Mouse (Mus musculus): Measurements from ENCODE around the gene Slc27a5. TPM values are rescaled to one million over a fixed set of nuclear protein-coding genes. Genes with fewer than 3 reads are reported as not detected.
A peak's percentile ranks its signal among the peaks of the same experiment; 100 is the strongest.

The Slc27a5 gene
- polyA plus RNA-seq (2012; rRNA removed), result 0.56 and 0.69 TPM in 2 replicates

GRCm38 (mm10) chr7:12998053-12998452 lies at the start of gene Slc27a5:
TSS of gene Slc27a5 (minus strand) at chr7:12998192.
- 67% methylated on average over 5 of the region's 5 CpGs for WGBS
- Histone ChIP-seq H3K27ac (ENCODE audit: insufficient read depth, low read depth, low read length) (no peak within 1 kb of the TSS), H3K4me3 (ENCODE audit: insufficient read depth, low read depth, low read length) (no peak within 1 kb of the TSS), H3K4me1 (ENCODE audit: control insufficient read depth, insufficient read depth, low read length) (no peaks in the 10 kb centered on the region), H3K27me3 (replicated peaks; ENCODE audit: control insufficient read depth, insufficient read depth, low read length) (no peaks in the 10 kb centered on the region), H3K36me3 (ENCODE audit: control insufficient read depth, insufficient read depth, low read length) (no peaks in the 10 kb centered on the region)
- no peak for DNase-seq
- TF ChIP-seq POLR2A (IDR thresholded peaks at IDR 0.05; ENCODE audit: low read depth, low read length), result no peak

- Histone ChIP-seq H3K27ac (ENCODE audit: insufficient read depth, low read depth, low read length) (no peak overlapping the region), H3K27me3 (replicated peaks; ENCODE audit: control insufficient read depth, insufficient read depth, low read length) (no peaks in the 10 kb centered on the region), H3K36me3 (ENCODE audit: control insufficient read depth, insufficient read depth, low read length) (no peaks in the 10 kb centered on the region), H3K4me1 (ENCODE audit: control insufficient read depth, insufficient read depth, low read length) (peaks cover 7% of the 10 kb centered on the region; the same call in 1 of the 2 replicates), H3K4me3 (ENCODE audit: insufficient read depth, low read depth, low read length) (no peak overlapping the region)
- TF ChIP-seq POLR2A (IDR thresholded peaks at IDR 0.05; ENCODE audit: low read depth, low read length) (no peak), CTCF (conservative IDR thresholded peaks at IDR 0.05; ENCODE audit: insufficient read depth, insufficient read length, low read depth, low read length) (peak; percentile 86)
- peak; percentile 86 for DNase-seq
- 0% methylated on average over 2 of the region's 2 CpGs for WGBS
Measured at GRCm38 (mm10) chr7:13046084-13046483, 48.1 kb upstream of the Slc27a5 start.

GRCm38 (mm10) chr7:13044254-13044625 lies 46.2 kb upstream of the Slc27a5 start:
- WGBS, result 9% methylated on average over 23 of the region's 23 CpGs
- Histone ChIP-seq H3K27ac (ENCODE audit: insufficient read depth, low read depth, low read length) (no peak overlapping the region), H3K36me3 (ENCODE audit: control insufficient read depth, insufficient read depth, low read length) (no peaks in the 10 kb centered on the region), H3K4me1 (ENCODE audit: control insufficient read depth, insufficient read depth, low read length) (peaks cover 7% of the 10 kb centered on the region), H3K4me3 (ENCODE audit: insufficient read depth, low read depth, low read length) (peak overlapping the region; percentile 39), H3K27me3 (replicated peaks; ENCODE audit: control insufficient read depth, insufficient read depth, low read length) (no peaks in the 10 kb centered on the region)
- TF ChIP-seq POLR2A (IDR thresholded peaks at IDR 0.05; ENCODE audit: low read depth, low read length), result no peak
- no peak for TF ChIP-seq CTCF (conservative IDR thresholded peaks at IDR 0.05; ENCODE audit: insufficient read depth, insufficient read length, low read depth, low read length)
- no peak for DNase-seq

- WGBS, result 8% methylated on average over 88 of the region's 88 CpGs
- Histone ChIP-seq H3K27me3 (replicated peaks; ENCODE audit: control insufficient read depth, insufficient read depth, low read length) (no peaks in the 10 kb centered on the region), H3K27ac (ENCODE audit: insufficient read depth, low read depth, low read length) (no peak overlapping the region), H3K4me1 (ENCODE audit: control insufficient read depth, insufficient read depth, low read length) (peaks cover 11% of the 10 kb centered on the region), H3K4me3 (ENCODE audit: insufficient read depth, low read depth, low read length) (peak overlapping the region; percentile 39), H3K36me3 (ENCODE audit: control insufficient read depth, insufficient read depth, low read length) (no peaks in the 10 kb centered on the region)
- TF ChIP-seq CTCF (conservative IDR thresholded peaks at IDR 0.05; ENCODE audit: insufficient read depth, insufficient read length, low read depth, low read length) (no peak), POLR2A (IDR thresholded peaks at IDR 0.05; ENCODE audit: low read depth, low read length) (no peak)
- DNase-seq, result peak; percentile 26
Measured at GRCm38 (mm10) chr7:13043445-13044253, 45.7 kb upstream of the Slc27a5 start.

GRCm38 (mm10) chr7:13043120-13043444 lies 45.1 kb upstream of the Slc27a5 start:
- 63% methylated on average over 16 of the region's 16 CpGs for WGBS
- no peak overlapping the region for H3K4me3 ChIP-seq (ENCODE audit: insufficient read depth, low read depth, low read length)
- peaks cover 12% of the 10 kb centered on the region for H3K4me1 ChIP-seq (ENCODE audit: control insufficient read depth, insufficient read depth, low read length)

GRCm38 (mm10) chr7:13042511-13042910 lies 44.5 kb upstream of the Slc27a5 start:
- H3K36me3 ChIP-seq (ENCODE audit: control insufficient read depth, insufficient read depth, low read length), result no peaks in the 10 kb centered on the region
- DNase-seq, result no peak
- no peaks in the 10 kb centered on the region for H3K27me3 ChIP-seq (replicated peaks; ENCODE audit: control insufficient read depth, insufficient read depth, low read length)
- H3K4me1 ChIP-seq (ENCODE audit: control insufficient read depth, insufficient read depth, low read length), result peaks cover 12% of the 10 kb centered on the region
- H3K4me3 ChIP-seq (ENCODE audit: insufficient read depth, low read depth, low read length), result no peak overlapping the region
- WGBS, result 71% methylated on average over 6 of the region's 6 CpGs
- TF ChIP-seq POLR2A (IDR thresholded peaks at IDR 0.05; ENCODE audit: low read depth, low read length) (no peak), CTCF (conservative IDR thresholded peaks at IDR 0.05; ENCODE audit: insufficient read depth, insufficient read length, low read depth, low read length) (no peak)
- H3K27ac ChIP-seq (ENCODE audit: insufficient read depth, low read depth, low read length), result no peak overlapping the region

More at GRCm38 (mm10) chr7:13043120-13043444, 45.1 kb upstream of the Slc27a5 start:
- DNase-seq, result no peak
- Histone ChIP-seq H3K36me3 (ENCODE audit: control insufficient read depth, insufficient read depth, low read length) (no peaks in the 10 kb centered on the region), H3K27me3 (replicated peaks; ENCODE audit: control insufficient read depth, insufficient read depth, low read length) (no peaks in the 10 kb centered on the region), H3K27ac (ENCODE audit: insufficient read depth, low read depth, low read length) (no peak overlapping the region)
- TF ChIP-seq CTCF (conservative IDR thresholded peaks at IDR 0.05; ENCODE audit: insufficient read depth, insufficient read length, low read depth, low read length) (no peak), POLR2A (IDR thresholded peaks at IDR 0.05; ENCODE audit: low read depth, low read length) (no peak)

GRCm38 (mm10) chr7:13041256-13041655 lies 43.3 kb upstream of the Slc27a5 start:
- H3K4me3 ChIP-seq (ENCODE audit: insufficient read depth, low read depth, low read length), result no peak overlapping the region
- H3K27ac ChIP-seq (ENCODE audit: insufficient read depth, low read depth, low read length), result no peak overlapping the region
- TF ChIP-seq CTCF (conservative IDR thresholded peaks at IDR 0.05; ENCODE audit: insufficient read depth, insufficient read length, low read depth, low read length) (no peak), POLR2A (IDR thresholded peaks at IDR 0.05; ENCODE audit: low read depth, low read length) (no peak)
- H3K27me3 ChIP-seq (replicated peaks; ENCODE audit: control insufficient read depth, insufficient read depth, low read length), result no peaks in the 10 kb centered on the region
- WGBS, result 71% methylated on average over 1 of the region's 1 CpGs
- no peaks in the 10 kb centered on the region for H3K36me3 ChIP-seq (ENCODE audit: control insufficient read depth, insufficient read depth, low read length)
- DNase-seq, result no peak
- peaks cover 15% of the 10 kb centered on the region for H3K4me1 ChIP-seq (ENCODE audit: control insufficient read depth, insufficient read depth, low read length)
